Mouse (Mus musculus): ENCODE results near the gene Rpgrip1l.

The Rpgrip1l gene

GRCm38 (mm10) chr8:91329461-91329850, 16.4 kb upstream of the Rpgrip1l start:
- DNase-seq (ENCODE audit: low read depth, low spot score): no peak

DNA sequence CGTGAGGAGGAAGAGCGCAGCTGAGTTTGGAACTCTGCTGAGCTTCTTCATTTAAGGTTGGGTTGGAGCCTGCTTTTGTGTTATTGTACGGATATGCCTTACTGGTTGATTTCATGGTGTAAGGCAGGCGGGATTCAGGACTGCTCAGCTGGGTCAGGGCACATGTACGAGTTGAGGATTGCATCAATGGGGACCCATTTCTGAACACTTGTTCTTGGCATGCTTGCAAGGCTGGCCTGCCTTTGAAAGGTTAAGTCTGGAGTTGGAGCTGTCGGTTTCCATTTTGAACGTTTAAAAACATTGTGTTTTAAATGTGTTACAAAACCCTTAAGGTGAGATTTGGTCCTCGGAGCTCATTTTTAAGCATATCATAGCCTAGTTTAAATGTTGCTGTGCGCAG, 16.0 kb upstream of the Rpgrip1l start:
- DNase-seq (ENCODE audit: low read depth, low spot score): no peak

DNA sequence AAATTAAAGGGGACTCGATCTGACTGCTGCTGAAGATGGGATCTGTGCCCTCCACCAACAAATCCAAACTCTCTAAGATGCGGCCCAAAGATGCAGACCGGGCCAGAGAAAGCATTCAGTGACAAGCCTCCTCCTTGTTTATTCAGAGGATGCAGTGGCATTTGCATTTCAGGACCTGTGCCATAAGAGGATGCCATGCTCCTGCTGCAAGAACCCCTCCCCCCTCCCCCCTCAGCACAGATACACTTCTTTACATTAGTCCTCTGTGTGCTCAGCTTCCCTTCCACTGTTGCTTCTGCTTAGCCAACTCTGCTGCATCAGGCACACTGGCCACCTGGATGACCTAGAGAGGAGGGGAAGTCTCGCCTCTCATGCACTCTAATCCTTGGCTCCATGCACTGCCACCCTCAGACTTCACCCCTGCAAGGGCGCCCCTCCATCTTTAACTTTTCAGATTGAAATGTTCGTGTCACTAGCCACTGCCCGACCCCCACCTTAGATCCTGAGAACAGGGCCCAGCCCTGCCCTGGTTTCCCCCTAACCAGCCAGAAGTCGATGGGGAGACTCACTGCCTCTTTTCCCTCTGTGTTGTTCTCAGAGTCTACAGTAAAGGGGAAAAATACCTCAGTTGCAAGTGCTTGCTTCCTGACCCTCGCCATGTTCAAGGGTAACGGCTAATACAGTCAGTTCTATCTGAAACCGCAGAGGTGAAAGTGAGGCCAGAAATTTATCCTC, 14.6 kb upstream of the Rpgrip1l start:
- DNase-seq (ENCODE audit: low read depth, low spot score): no peak

- DNase-seq (ENCODE audit: low read depth, low spot score): no peak
Measured at GRCm38 (mm10) chr8:91326946-91327345, 13.9 kb upstream of the Rpgrip1l start.

- DNase-seq (ENCODE audit: low read depth, low spot score): no peak
Measured at GRCm38 (mm10) chr8:91326018-91326417, 13.0 kb upstream of the Rpgrip1l start.

DNA sequence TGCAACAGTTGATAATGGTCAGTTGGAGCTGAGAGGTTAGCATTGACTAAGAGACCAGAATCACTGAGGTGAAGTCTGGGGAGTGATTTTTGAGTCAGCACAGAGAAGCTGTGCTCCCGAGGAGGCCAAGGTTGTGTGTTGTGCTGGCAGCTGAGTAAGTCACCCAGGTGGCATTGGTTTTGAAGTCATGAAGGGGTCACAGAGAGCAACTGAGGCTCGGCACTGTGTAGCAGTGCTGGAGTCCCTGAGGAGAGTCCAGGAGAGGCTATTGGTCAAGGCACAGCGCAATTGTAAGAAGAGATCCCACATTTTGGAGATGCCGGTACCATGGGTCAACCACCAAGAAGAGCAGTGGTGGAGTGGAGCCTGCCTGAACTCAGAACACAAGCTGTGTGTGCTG, 11.9 kb upstream of the Rpgrip1l start:
- DNase-seq (ENCODE audit: low read depth, low spot score): no peak

- no peak for DNase-seq (ENCODE audit: low read depth, low spot score)
Measured at GRCm38 (mm10) chr8:91324271-91324670, 11.2 kb upstream of the Rpgrip1l start.

- no peak for DNase-seq (ENCODE audit: low read depth, low spot score)
Measured at GRCm38 (mm10) chr8:91323511-91323910, 10.4 kb upstream of the Rpgrip1l start.

- DNase-seq (ENCODE audit: low read depth, low spot score): no peak
Measured at GRCm38 (mm10) chr8:91318938-91319729, 6.1 kb upstream of the Rpgrip1l start.

- DNase-seq (ENCODE audit: low read depth, low spot score): no peak
Measured at GRCm38 (mm10) chr8:91317567-91318227, 4.6 kb upstream of the Rpgrip1l start.

DNA sequence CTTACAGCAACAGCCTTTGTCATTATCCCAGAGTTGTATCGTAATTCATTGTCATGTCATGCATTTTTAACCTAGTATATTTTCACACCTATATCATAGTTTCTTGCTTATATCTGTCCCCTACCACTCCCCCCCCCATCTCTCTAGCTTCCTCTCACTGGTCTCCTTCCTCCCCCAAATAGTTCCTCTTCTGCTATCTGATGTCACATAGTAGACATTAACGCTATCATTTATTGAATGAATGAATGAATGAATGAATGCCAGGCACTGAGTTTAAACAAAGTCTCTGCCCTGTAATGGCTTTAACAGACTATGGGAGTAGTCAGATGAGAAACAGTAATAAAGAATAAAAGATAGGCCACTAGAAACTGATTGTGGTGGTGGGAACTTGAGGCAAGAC, 720 bp downstream of the Rpgrip1l start:
- no peak for DNase-seq (ENCODE audit: low read depth, low spot score)

GRCm38 (mm10) chr8:91304481-91305386, 8.3 kb downstream of the Rpgrip1l start:
- no peak for DNase-seq (ENCODE audit: low read depth, low spot score)

GRCm38 (mm10) chr8:91298672-91299071, 14.4 kb downstream of the Rpgrip1l start:
- no peak for DNase-seq (ENCODE audit: low read depth, low spot score)

DNA sequence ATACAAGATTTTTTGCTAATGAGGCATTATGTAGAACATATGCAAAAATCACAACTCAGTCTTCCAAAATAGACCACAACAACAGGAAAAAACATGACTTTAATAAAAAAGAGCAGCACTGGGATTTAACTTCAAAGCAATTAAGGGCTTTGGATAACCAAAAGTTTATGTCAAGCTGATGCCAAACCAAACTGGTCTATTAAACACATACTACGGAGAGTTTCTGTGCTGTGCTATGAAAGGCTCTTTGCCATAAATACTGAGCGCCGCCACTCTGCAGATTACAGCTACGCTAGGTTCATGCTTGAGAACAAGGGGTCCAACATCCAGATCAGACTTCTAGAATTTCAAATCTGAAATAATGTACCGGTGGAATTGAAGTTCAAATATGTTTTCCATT, 17.3 kb downstream of the Rpgrip1l start:
- DNase-seq (ENCODE audit: low read depth, low spot score): no peak

- DNase-seq (ENCODE audit: low read depth, low spot score): no peak
Measured at GRCm38 (mm10) chr8:91290576-91290975, 22.5 kb downstream of the Rpgrip1l start.

GRCm38 (mm10) chr8:91286237-91286636, 26.8 kb downstream of the Rpgrip1l start:
- DNase-seq (ENCODE audit: low read depth, low spot score): no peak

DNA sequence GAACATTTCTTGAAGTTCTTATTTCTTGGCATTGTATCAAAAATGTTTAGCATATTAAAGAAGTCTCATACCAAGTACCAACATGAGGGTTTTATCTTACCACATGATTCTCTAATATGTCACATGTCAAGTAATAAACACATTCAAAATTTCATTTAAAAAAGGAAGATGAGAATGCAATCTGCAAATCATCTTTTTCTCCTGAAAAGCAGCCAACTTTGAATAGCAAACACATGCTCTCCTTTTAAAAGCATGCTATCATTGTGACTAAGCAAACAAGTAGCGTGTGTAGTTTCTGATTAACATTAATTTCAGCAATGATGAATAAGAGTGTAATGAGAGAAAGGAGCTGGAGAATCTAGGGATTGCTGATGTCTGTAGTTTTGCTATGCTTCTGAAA, 29.2 kb downstream of the Rpgrip1l start:
- DNase-seq (ENCODE audit: low read depth, low spot score): peak; percentile 16

GRCm38 (mm10) chr8:91282655-91283054, 30.4 kb downstream of the Rpgrip1l start:
- peak; percentile 12 for DNase-seq (ENCODE audit: low read depth, low spot score)

- DNase-seq (ENCODE audit: low read depth, low spot score): no peak
Measured at GRCm38 (mm10) chr8:91281545-91281944, 31.5 kb downstream of the Rpgrip1l start.

DNA sequence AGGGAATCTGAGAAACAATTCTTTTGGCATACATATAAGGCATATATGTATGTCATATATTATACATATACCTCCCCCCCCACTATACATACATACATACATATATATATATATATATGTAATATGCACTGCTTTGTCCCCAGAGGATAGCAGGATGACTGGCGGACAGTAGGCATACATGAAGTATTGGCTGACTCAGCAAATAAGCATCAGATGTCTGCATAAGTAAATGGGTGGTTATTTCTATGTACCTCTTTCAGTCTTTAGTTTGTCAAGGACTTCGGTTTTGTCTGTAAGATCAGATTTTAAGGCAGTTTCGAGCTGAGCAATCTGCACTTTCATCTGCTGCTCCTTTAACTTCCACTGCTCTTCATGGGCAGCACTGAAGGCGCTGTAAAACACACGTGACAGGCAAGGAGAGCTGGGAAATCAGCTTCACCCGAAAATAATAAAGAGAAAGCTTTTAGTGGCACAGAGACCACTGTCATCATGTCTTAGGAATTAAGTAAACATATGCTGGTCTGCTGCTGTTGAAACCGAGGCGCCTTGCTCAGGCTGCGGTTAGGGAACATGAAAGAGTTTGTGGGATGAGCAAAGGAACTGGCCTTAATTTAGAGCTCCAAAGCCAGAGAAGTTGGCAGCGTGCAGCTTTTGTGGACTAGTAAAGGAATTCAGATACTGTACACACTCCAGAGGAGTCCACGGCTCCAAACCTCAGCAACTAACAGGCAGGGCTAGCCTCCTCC, 32.4 kb downstream of the Rpgrip1l start:
- no peak for DNase-seq (ENCODE audit: low read depth, low spot score)

- DNase-seq (ENCODE audit: low read depth, low spot score): peak; percentile 14
Measured at GRCm38 (mm10) chr8:91278060-91278459, 35.0 kb downstream of the Rpgrip1l start.

Measured in brain, embryonic 18.5 days (tissue).